Mouse (Mus musculus) lung, adult 18-20 months (tissue): Measurements from ENCODE around the gene Trappc6a.

Experiments used
- DNase-seq, 2 experiments: peaks; one replicate each; pipeline ENCODE4 v3.0.0; 2022; ENCODE audit warnings: mixed read lengths in 2 of 2

The Trappc6a gene

GRCm38 (mm10) chr7:19524420-19525104 lies 16.4 kb downstream of the Trappc6a start:
- no peak for DNase-seq

GRCm38 (mm10) chr7:19525105-19525481 lies 16.9 kb downstream of the Trappc6a start:
- no peak for DNase-seq

GRCm38 (mm10) chr7:19531077-19531476 lies 22.9 kb downstream of the Trappc6a start:
- no peak for DNase-seq

GRCm38 (mm10) chr7:19532240-19532639 lies 24.0 kb downstream of the Trappc6a start:
- DNase-seq: no peak

GRCm38 (mm10) chr7:19534676-19535075 lies 26.5 kb downstream of the Trappc6a start:
- DNase-seq: no peak

GRCm38 (mm10) chr7:19540771-19541566 lies 32.8 kb downstream of the Trappc6a start:
- DNase-seq: peak; percentile 73 to 81

GRCm38 (mm10) chr7:19541681-19542154 lies 33.5 kb downstream of the Trappc6a start:
- no peak for DNase-seq

GRCm38 (mm10) chr7:19542155-19542691 lies 34.0 kb downstream of the Trappc6a start:
- DNase-seq: peak in 1 of 2 experiments; percentile 43

GRCm38 (mm10) chr7:19543584-19543983 lies 35.4 kb downstream of the Trappc6a start:
- no peak for DNase-seq

- peak in 1 of 2 experiments; percentile 40 for DNase-seq
Observed at GRCm38 (mm10) chr7:19546007-19546406, 37.8 kb downstream of the Trappc6a start.

GRCm38 (mm10) chr7:19547344-19547969 lies 39.3 kb downstream of the Trappc6a start:
- DNase-seq: peak in 1 of 2 experiments; percentile 59

GRCm38 (mm10) chr7:19549394-19549793 lies 41.2 kb downstream of the Trappc6a start:
- peak; percentile 52 to 76 for DNase-seq

- no peak for DNase-seq
Observed at GRCm38 (mm10) chr7:19551634-19552033, 43.4 kb downstream of the Trappc6a start.

- no peak for DNase-seq
Observed at GRCm38 (mm10) chr7:19552443-19552842, 44.2 kb downstream of the Trappc6a start.

- no peak for DNase-seq
Observed at GRCm38 (mm10) chr7:19554168-19554567, 46.0 kb downstream of the Trappc6a start.

GRCm38 (mm10) chr7:19557086-19557485 lies 48.9 kb downstream of the Trappc6a start:
- peak in 1 of 2 experiments; percentile 46 for DNase-seq

- DNase-seq: peak in 1 of 2 experiments; percentile 36
Observed at GRCm38 (mm10) chr7:19557982-19558900, 50.0 kb downstream of the Trappc6a start.

GRCm38 (mm10) chr7:19558965-19559364 lies 50.8 kb downstream of the Trappc6a start:
- DNase-seq: no peak

GRCm38 (mm10) chr7:19560491-19561260 lies 52.5 kb downstream of the Trappc6a start:
- peak in 1 of 2 experiments; percentile 47 for DNase-seq

GRCm38 (mm10) chr7:19561431-19561764 lies 53.2 kb downstream of the Trappc6a start:
- DNase-seq: no peak
